Mouse (Mus musculus): ENCODE data around the gene Lrrn2.

DNA sequence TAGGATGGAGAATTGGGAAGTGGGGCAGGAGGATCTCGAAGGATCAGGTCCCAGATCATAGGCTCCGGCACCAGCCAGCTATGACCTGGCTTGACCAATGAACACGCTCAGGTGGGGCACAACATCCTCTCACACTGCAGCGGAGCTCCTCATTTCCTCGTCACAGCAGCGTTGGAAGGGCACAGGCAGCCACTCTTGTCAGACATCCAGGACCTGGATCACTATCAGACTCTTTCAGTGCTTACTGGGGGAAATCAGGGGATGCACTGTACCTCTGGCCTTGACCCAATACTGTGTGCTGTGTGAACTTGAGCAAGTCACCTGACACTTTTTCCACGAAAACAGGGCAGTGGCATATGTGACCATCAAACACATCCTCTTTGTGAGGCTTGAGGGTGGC is 45.2 kb downstream of the Lrrn2 start:
- TF ChIP-seq CTCF (IDR thresholded peaks at IDR 0.05; ENCODE audit: low read depth): no peak
- TF ChIP-seq EP300 (IDR thresholded peaks at IDR 0.05; ENCODE audit: low read depth): no peak

Measured in liver, postnatal 0 days (tissue).